Mouse (Mus musculus) splenic B cell, adult 2 months (primary cell): ENCODE data around the gene Zfp148.
A peak's percentile ranks its signal among the peaks of the same experiment; 100 is the strongest.

Source experiments
- DNase-seq: peaks from one replicate; pipeline ENCODE4 v3.0.0-alpha.2; 2011; ENCODE audit warnings: low read depth, low spot score
- H3K27me3 ChIP-seq: 2 replicates; pipeline ENCODE4 v1.6.1; 2012; ENCODE audit warnings: mild to moderate bottlenecking, low read length, moderate library complexity, mixed read lengths; ENCODE audit not compliant: control insufficient read depth, poor library complexity, insufficient read depth, severe bottlenecking
- H3K36me3 ChIP-seq: 2 replicates; pipeline ENCODE4 v1.6.1; 2012; ENCODE audit warnings: mild to moderate bottlenecking, low read length, moderate library complexity, mixed read lengths; ENCODE audit not compliant: control insufficient read depth, poor library complexity, insufficient read depth, severe bottlenecking

Zfp148 gene

DNA sequence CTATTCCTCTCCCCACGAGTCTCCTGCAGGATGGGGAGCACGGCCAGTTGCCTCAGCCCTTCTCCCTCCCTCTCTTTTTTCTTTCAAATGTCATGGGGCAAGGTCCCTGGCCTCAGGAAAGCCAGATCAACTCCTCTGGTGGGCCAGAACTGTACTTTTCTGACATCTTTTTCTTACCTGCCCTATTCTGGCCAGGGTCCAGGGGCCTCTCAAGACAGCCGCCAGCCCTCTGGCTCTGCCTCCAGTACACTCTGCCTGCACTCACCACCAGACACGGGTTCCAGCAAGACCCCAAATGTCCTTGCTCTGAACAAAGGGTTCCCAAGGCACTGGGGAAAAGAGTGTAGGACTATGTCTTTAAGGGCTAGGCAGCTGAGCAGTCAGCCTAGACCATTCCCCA lies 137.0 kb downstream of the Zfp148 start:
- no peak for DNase-seq

GRCm38 (mm10) chr16:33518236-33518635 lies 137.6 kb downstream of the Zfp148 start:
- DNase-seq: no peak
- Histone ChIP-seq H3K36me3 (no peaks in the 10 kb centered on the region), H3K27me3 (no peaks in the 10 kb centered on the region)

More for the DNA sequence above, 137.0 kb downstream of the Zfp148 start:
- H3K27me3 ChIP-seq: no peaks in the 10 kb centered on the region
- H3K36me3 ChIP-seq: no peaks in the 10 kb centered on the region

DNA sequence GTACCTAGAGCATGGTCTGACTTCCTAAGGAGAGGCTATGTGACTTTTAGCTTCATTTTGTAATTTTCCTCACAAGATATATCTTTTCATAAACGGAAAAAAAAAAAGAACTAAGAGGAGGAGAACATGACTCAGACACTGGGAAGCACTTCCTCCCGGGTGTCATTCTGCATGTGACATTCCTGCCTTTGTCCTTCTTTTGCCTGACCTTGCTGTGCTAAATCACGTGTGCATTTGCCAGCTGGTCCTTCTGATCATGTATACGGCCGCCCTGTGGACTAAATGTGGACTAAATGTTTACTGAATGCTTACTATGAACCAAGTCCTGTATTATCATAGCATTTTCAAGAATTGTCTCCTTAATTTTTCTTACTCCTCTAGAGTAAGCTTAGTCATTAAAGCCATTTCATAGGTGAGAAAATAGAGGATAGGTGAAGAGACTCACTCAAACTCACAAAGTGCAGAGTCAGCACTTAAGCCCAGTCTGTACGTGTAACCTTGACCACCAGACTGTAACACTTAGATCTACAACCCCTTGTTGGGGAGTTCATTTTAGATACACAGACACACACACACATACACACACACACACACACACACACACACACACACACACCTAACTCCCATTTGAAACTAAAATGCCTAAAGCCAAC lies 139.4 kb downstream of the Zfp148 start:
- H3K36me3 ChIP-seq: no peaks in the 10 kb centered on the region
- no peak for DNase-seq
- no peaks in the 10 kb centered on the region for H3K27me3 ChIP-seq

- Histone ChIP-seq H3K36me3 (no peaks in the 10 kb centered on the region), H3K27me3 (no peaks in the 10 kb centered on the region)
- DNase-seq: no peak
Measured at GRCm38 (mm10) chr16:33522516-33522915, 141.9 kb downstream of the Zfp148 start.

DNA sequence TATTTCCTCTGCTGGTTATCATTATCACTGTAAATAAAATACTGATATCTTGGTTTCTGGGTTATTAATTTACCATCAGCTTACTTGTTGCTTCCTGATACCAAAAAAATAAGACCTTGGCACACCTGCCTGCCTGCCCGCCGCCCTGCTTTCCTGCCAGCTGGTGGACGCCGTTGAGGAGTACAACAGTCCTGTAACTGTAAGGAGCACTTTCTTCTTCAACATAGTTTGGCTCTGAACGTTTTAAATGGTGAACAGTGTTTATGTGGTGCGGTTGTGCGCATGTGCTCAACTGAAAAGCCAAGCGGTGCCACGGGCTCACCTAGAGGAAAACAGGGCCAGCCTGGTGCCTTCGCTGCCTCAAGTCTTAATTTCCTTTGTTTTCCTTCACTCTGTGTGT lies 142.9 kb downstream of the Zfp148 start:
- H3K27me3 ChIP-seq: no peaks in the 10 kb centered on the region
- DNase-seq: no peak
- no peaks in the 10 kb centered on the region for H3K36me3 ChIP-seq

GRCm38 (mm10) chr16:33529502-33530454 lies 149.1 kb downstream of the Zfp148 start:
- Histone ChIP-seq H3K36me3 (no peaks in the 10 kb centered on the region), H3K27me3 (no peaks in the 10 kb centered on the region)
- peak; percentile 8 for DNase-seq

- Histone ChIP-seq H3K27me3 (no peaks in the 10 kb centered on the region), H3K36me3 (no peaks in the 10 kb centered on the region)
- peak; percentile 43 for DNase-seq
Measured at GRCm38 (mm10) chr16:33531184-33531583, 150.5 kb downstream of the Zfp148 start.

- no peaks in the 10 kb centered on the region for H3K27me3 ChIP-seq
- DNase-seq: peak; percentile 50
Measured at GRCm38 (mm10) chr16:33536456-33536855, 155.8 kb downstream of the Zfp148 start.

GRCm38 (mm10) chr16:33537499-33538225 lies 157.0 kb downstream of the Zfp148 start:
- Histone ChIP-seq H3K36me3 (no peaks in the 10 kb centered on the region), H3K27me3 (no peaks in the 10 kb centered on the region)
- no peak for DNase-seq

More at GRCm38 (mm10) chr16:33536456-33536855, 155.8 kb downstream of the Zfp148 start:
- no peaks in the 10 kb centered on the region for H3K36me3 ChIP-seq

DNA sequence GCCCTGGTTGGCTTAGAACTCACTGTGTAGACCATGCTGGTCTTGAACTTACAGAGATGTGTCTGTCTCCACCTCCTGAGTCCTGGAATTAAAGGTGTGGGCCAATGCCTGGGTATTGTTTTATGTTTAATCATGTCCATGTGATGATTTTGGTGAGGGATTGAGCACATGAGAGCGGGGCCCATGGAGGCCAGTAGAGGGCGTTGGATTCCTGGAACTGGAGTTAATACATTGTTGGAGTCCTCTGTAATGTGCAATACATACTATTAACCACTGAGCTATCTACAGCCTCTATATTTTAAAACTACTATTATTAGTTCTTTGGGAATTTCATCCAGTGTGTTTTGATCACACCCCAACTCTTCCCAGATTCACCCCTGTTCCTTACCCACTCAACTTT lies 163.7 kb downstream of the Zfp148 start:
- Histone ChIP-seq H3K36me3 (no peaks in the 10 kb centered on the region), H3K27me3 (no peaks in the 10 kb centered on the region)
- DNase-seq: no peak

- DNase-seq: no peak
- Histone ChIP-seq H3K36me3 (no peaks in the 10 kb centered on the region), H3K27me3 (no peaks in the 10 kb centered on the region)
Measured at GRCm38 (mm10) chr16:33545530-33545929, 164.9 kb downstream of the Zfp148 start.

DNA sequence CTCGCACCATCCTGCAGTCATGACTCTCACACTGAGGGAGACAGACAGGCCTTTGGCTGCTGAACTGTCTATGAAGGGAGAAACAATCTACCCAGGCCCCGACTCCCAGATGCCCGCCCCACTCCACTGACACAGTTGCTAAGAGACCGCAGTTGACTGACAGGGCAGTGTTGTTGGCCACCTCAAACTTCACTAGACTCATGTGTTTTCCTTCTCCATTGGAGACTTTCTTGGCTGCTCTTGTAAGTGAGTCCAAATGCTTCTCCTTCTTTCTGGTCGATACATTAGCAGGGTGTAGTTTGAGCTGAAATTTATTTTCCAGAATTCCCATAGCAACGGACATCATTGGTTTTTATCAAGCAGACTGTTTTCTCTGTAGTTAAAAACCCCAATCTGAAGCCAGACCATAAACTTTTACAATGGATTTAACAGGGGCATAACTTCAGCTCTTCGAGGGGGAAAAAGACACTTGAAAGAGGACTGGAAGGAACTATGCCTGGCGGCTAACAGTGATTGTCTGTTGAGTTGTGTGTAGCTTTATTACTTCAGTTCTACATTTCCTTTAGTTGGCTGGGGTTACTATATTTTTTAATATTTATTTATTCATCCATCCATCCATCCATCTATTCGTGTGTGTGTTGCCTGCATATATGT lies 173.2 kb downstream of the Zfp148 start:
- DNase-seq: no peak
- Histone ChIP-seq H3K36me3 (no peaks in the 10 kb centered on the region), H3K27me3 (no peaks in the 10 kb centered on the region)
